Comparison of ENCODE assay signal across 24 mouse cellular contexts in the genomic region with DNA sequence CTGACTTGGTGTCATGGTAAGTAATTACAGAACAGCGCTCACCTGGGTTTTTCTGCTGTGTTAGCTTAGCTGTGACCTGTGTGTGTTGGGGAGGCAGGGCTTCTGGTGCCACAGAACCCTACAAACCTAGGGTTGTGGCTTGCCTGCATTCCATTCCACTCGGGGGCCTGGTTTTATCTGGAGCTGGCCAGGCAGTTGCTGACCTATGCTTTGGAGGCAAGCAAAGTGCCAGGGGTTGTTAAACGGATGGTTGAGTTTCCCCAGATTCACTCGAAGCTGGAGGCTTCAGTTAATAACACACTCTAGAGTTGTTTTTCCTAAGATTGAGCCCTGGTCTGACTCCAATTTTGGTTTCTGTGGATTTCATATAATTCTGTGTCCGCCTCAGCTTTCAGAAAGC. TPM values are rescaled to one million over a fixed set of nuclear protein-coding genes. Genes with fewer than 3 reads are reported as not detected.
DNase-seq lines count a peak whose midpoint lies in the region; ATAC-seq and TF ChIP-seq lines count a peak whose summit lies in the region.
"Had no signal": no experiment of that assay in that cellular context is flagged by ENCODE, and none has a peak within 500 bp of the region (broad histone marks: within the 10 kb centered on the region; RNA-seq: fewer than 3 reads in every experiment).

No protein-coding gene starts in this region.

- no peaks in the 10 kb centered on the region for H3K36me3 ChIP-seq in stomach, postnatal 0 days (ENCODE audit: control insufficient read depth, insufficient read depth, low read length)
- H3K36me3 ChIP-seq in hindbrain, embryonic 10.5 days: no peaks in the 10 kb centered on the region
- H3K36me3 ChIP-seq: heart, embryonic 12.5 days; hindbrain, embryonic 15.5 days; neural tube, embryonic 12.5 days had no signal

- no peak for TF ChIP-seq EP300 in stomach, postnatal 0 days (optimal IDR thresholded peaks at IDR 0.05)

- no peak overlapping the region for H3K4me3 ChIP-seq in stomach, postnatal 0 days (ENCODE audit: low read depth, low read length)
- no peak overlapping the region for H3K4me3 ChIP-seq in hindbrain, embryonic 10.5 days
- H3K4me3 ChIP-seq: heart, embryonic 12.5 days; hindbrain, embryonic 15.5 days; neural tube, embryonic 12.5 days had no signal

- H3K9ac ChIP-seq in stomach, postnatal 0 days (ENCODE audit: low read length): no peak overlapping the region
- H3K9ac ChIP-seq: forebrain, postnatal 0 days; heart, embryonic 12.5 days; hindbrain, embryonic 15.5 days; neural tube, embryonic 12.5 days had no signal

- no peaks in the 10 kb centered on the region for H3K4me1 ChIP-seq in stomach, postnatal 0 days (replicated peaks; ENCODE audit: control insufficient read depth, insufficient read depth)
- peaks cover 13% of the 10 kb centered on the region for H3K4me1 ChIP-seq in hindbrain, embryonic 10.5 days (replicated peaks)

- ATAC-seq in stomach, postnatal 0 days (ENCODE audit: low FRiP score, low TSS enrichment): 0 out of 2 replicates have a peak, but pooled peaks have one; percentile 24
- ATAC-seq: forebrain, postnatal 0 days; lung, postnatal 0 days had no signal

- no peak for TF ChIP-seq CTCF in stomach, postnatal 0 days (IDR thresholded peaks at IDR 0.05; ENCODE audit: low read depth)

- WGBS in stomach, postnatal 0 days: 52% methylated on average over 5 of the region's 5 CpGs
- 79% methylated on average over 5 of the region's 5 CpGs for WGBS in hindbrain, embryonic 10.5 days

- DNase-seq in ovary, postnatal 14 days (ENCODE audit: low spot score): peak; percentile 15
- no peak for DNase-seq in ovary, postnatal 10 days (ENCODE audit: low spot score)
- peak; percentile 96 for DNase-seq in kidney, adult 9 months
- peak; percentile 84 to 95 for DNase-seq in kidney, postnatal 25 days
- DNase-seq in stomach, postnatal 0 days (ENCODE audit: low spot score): peak; percentile 20
- DNase-seq in heart, adult 11 months: no peak
- no peak for DNase-seq in embryo, embryonic 10.5 days (ENCODE audit: low spot score)
- no peak for DNase-seq in hindbrain, embryonic 10.5 days (ENCODE audit: low spot score)
- DNase-seq: adrenal gland, postnatal 36 days; cerebellum, adult 8-10 months; forebrain, postnatal 0 days; heart, postnatal 36 days; liver; right cerebral cortex, postnatal 4 days; thymus, postnatal 25 days had no signal

- H3K27me3 ChIP-seq in stomach, postnatal 0 days (ENCODE audit: control insufficient read depth, insufficient read depth, low read length): no peaks in the 10 kb centered on the region
- H3K27me3 ChIP-seq in hindbrain, embryonic 10.5 days (ENCODE audit: insufficient read depth, poor library complexity, severe bottlenecking): no peaks in the 10 kb centered on the region
- H3K27me3 ChIP-seq: CH12.LX; heart, embryonic 12.5 days; hindbrain, embryonic 15.5 days; neural tube, embryonic 12.5 days had no signal

- no peak overlapping the region for H3K27ac ChIP-seq in stomach, postnatal 0 days (replicated peaks)
- no peak overlapping the region for H3K27ac ChIP-seq in hindbrain, embryonic 10.5 days
- H3K27ac ChIP-seq: hindbrain, embryonic 15.5 days; neural tube, embryonic 12.5 days had no signal

- no peak overlapping the region for H3K4me2 ChIP-seq in stomach, postnatal 0 days (replicated peaks; ENCODE audit: low read depth)
- H3K4me2 ChIP-seq: heart, embryonic 12.5 days; hindbrain, embryonic 15.5 days; midbrain, embryonic 11.5 days; neural tube, embryonic 12.5 days had no signal

- H3K9me3 ChIP-seq in stomach, postnatal 0 days (ENCODE audit: control insufficient read depth, low read length): no peaks in the 10 kb centered on the region
- H3K9me3 ChIP-seq in hindbrain, embryonic 10.5 days: no peaks in the 10 kb centered on the region
- H3K9me3 ChIP-seq: hindbrain, embryonic 15.5 days; neural tube, embryonic 12.5 days had no signal

RNA-seq across cellular contexts. Expression of a gene that starts 42.9 kb away (rescaled TPM):
- polyA plus RNA-seq in stomach, postnatal 0 days (2015; fragmentation: Nextera tagmentation; extraction: Ambion mirVana): 4.8 and 5.2 TPM in 2 replicates
- 11.5 and 14.9 TPM in 2 replicates for polyA plus RNA-seq in hindbrain, embryonic 10.5 days (2016; fragmentation: Nextera tagmentation; extraction: Ambion mirVana)

RNA-seq across cellular contexts. Expression of a gene that starts 52.0 kb away (rescaled TPM):
- 0.12 TPM in 1 of 2 replicates, not detected in the other for polyA plus RNA-seq in stomach, postnatal 0 days (2015; fragmentation: Nextera tagmentation; extraction: Ambion mirVana)
- polyA plus RNA-seq in hindbrain, embryonic 10.5 days (2016; fragmentation: Nextera tagmentation; extraction: Ambion mirVana): not detected in 2 replicates
- polyA plus RNA-seq: embryonic facial prominence, embryonic 11.5 days; heart, embryonic 12.5 days; liver, embryonic 16.5 days; lung, postnatal 0 days; midbrain, embryonic 11.5 days; neural tube, embryonic 12.5 days; testis, adult 2 months had no signal

Comparison
In these comparisons a context has a peak if more than half of its experiments do, and no peak if none do; other contexts are left out.
1. DNase-seq: peak in ovary, postnatal 14 days (single experiment), kidney, adult 9 months (single experiment), kidney, postnatal 25 days (2 of 2) and stomach, postnatal 0 days (single experiment); none in ovary, postnatal 10 days (single experiment), heart, adult 11 months (single experiment), embryo, embryonic 10.5 days (single experiment) and hindbrain, embryonic 10.5 days (single experiment).